Mouse (Mus musculus) MEL-GATA-1-ER (cell line): ENCODE measurements around the gene Gm17268.

ENCODE experiments used
- DNase-seq: peaks from one replicate; pipeline ENCODE4 v3.0.0-alpha.2; 2012; ENCODE audit warnings: low read depth; ENCODE audit errors: extremely low read depth

Gm17268 gene

GRCm38 (mm10) chr11:82032136-82032535 is 6.2 kb downstream of the Gm17268 start:
- DNase-seq, result no peak

- DNase-seq, result no peak
These were observed 8.2 kb downstream of the Gm17268 start for GRCm38 (mm10) chr11:82030171-82030570.

- DNase-seq, result no peak
These were observed 14.6 kb downstream of the Gm17268 start for GRCm38 (mm10) chr11:82023769-82024168.

GRCm38 (mm10) chr11:82022504-82023056 is 15.8 kb downstream of the Gm17268 start:
- DNase-seq, result no peak

GRCm38 (mm10) chr11:82021406-82021805 is 17.0 kb downstream of the Gm17268 start:
- no peak for DNase-seq

GRCm38 (mm10) chr11:82019793-82020192 is 18.6 kb downstream of the Gm17268 start:
- DNase-seq, result no peak

- no peak for DNase-seq
These were observed 19.0 kb downstream of the Gm17268 start for GRCm38 (mm10) chr11:82019389-82019788.

GRCm38 (mm10) chr11:82016181-82016780 is 22.1 kb downstream of the Gm17268 start:
- no peak for DNase-seq

- no peak for DNase-seq
These were observed 23.3 kb downstream of the Gm17268 start for GRCm38 (mm10) chr11:82015066-82015465.

GRCm38 (mm10) chr11:82013756-82014155 is 24.6 kb downstream of the Gm17268 start:
- no peak for DNase-seq

GRCm38 (mm10) chr11:82011411-82012193 is 26.8 kb downstream of the Gm17268 start:
- DNase-seq, result no peak

GRCm38 (mm10) chr11:82010115-82010514 is 28.2 kb downstream of the Gm17268 start:
- no peak for DNase-seq

GRCm38 (mm10) chr11:82006796-82007423 is 31.5 kb downstream of the Gm17268 start:
- no peak for DNase-seq

- DNase-seq, result no peak
These were observed 33.6 kb downstream of the Gm17268 start for GRCm38 (mm10) chr11:82004810-82005209.

- DNase-seq, result no peak
These were observed 37.8 kb downstream of the Gm17268 start for GRCm38 (mm10) chr11:82000581-82000980.

GRCm38 (mm10) chr11:81999469-81999868 is 38.9 kb downstream of the Gm17268 start:
- no peak for DNase-seq

GRCm38 (mm10) chr11:81998646-81999045 is 39.7 kb downstream of the Gm17268 start:
- DNase-seq, result no peak

GRCm38 (mm10) chr11:81997085-81997484 is 41.3 kb downstream of the Gm17268 start:
- no peak for DNase-seq

- no peak for DNase-seq
These were observed 42.1 kb downstream of the Gm17268 start for GRCm38 (mm10) chr11:81996172-81996841.

GRCm38 (mm10) chr11:81983146-81983545 is 55.2 kb downstream of the Gm17268 start:
- no peak for DNase-seq

GRCm38 (mm10) chr11:81982191-81982590 is 56.2 kb downstream of the Gm17268 start:
- no peak for DNase-seq
